Comparison of ENCODE assay signal across 9 mouse cellular contexts in the genomic region with DNA sequence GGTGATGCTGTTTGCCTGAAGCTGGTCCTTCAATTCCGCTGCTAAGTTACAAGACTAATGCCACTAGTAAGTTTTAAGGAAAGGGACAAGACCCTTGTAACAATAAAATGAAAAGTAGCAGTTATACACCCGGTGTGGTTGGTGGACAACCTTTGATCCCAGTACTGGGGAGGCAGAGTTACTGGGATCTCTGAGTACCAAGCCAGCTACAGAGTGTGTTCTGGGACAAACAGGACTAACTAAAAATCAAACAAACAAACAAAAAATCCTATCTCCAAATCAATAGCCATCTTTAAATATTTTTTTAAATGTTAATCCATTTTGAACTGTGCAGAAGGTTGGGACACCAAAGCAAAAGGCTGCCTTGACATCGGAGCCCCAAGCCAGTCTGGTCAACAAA. TPM values are rescaled to one million over a fixed set of nuclear protein-coding genes. Genes with fewer than 3 reads are reported as not detected.
DNase-seq lines count a peak whose midpoint lies in the region; ATAC-seq and TF ChIP-seq lines count a peak whose summit lies in the region.
"Had no signal": no experiment of that assay in that cellular context is flagged by ENCODE, and none has a peak within 500 bp of the region (broad histone marks: within the 10 kb centered on the region; RNA-seq: fewer than 3 reads in every experiment).

No protein-coding gene starts in this region.

- WGBS in lung, embryonic 15.5 days, result 58% methylated on average over 3 of the region's 3 CpGs
- WGBS in forebrain, postnatal 0 days, result 54% methylated on average over 3 of the region's 3 CpGs
- 71% methylated on average over 3 of the region's 3 CpGs for WGBS in limb, embryonic 15.5 days
- 80% methylated on average over 3 of the region's 3 CpGs for WGBS in stomach, embryonic 14.5 days

- 0 out of 2 replicates have a peak overlapping the region, but pooled peaks have one; percentile 43 for H3K9ac ChIP-seq in lung, embryonic 15.5 days
- 0 out of 2 replicates have a peak overlapping the region, but pooled peaks have one; percentile 58 for H3K9ac ChIP-seq in forebrain, postnatal 0 days
- no peak overlapping the region for H3K9ac ChIP-seq in limb, embryonic 15.5 days
- H3K9ac ChIP-seq in stomach, embryonic 14.5 days (replicated peaks; ENCODE audit: low read depth, low read length), result no peak overlapping the region; the same call in 1 of the 2 replicates

- H3K27ac ChIP-seq in lung, embryonic 15.5 days, result peak overlapping the region; percentile 7; the same call in 1 of the 2 replicates
- 0 out of 2 replicates have a peak overlapping the region, but pooled peaks have one; percentile 15 for H3K27ac ChIP-seq in forebrain, postnatal 0 days (ENCODE audit: low read depth, low read length)
- H3K27ac ChIP-seq in limb, embryonic 15.5 days, result no peak overlapping the region
- H3K27ac ChIP-seq in stomach, embryonic 14.5 days (ENCODE audit: low read length), result no peak overlapping the region

- 0 out of 2 replicates have a peak, but pooled peaks cover 2% of the 10 kb centered on the region for H3K36me3 ChIP-seq in lung, embryonic 15.5 days
- H3K36me3 ChIP-seq in forebrain, postnatal 0 days (ENCODE audit: insufficient read depth), result no peaks in the 10 kb centered on the region
- peaks cover 3% of the 10 kb centered on the region; the same call in 1 of the 2 replicates for H3K36me3 ChIP-seq in limb, embryonic 15.5 days
- no peaks in the 10 kb centered on the region for H3K36me3 ChIP-seq in stomach, embryonic 14.5 days (ENCODE audit: control insufficient read depth, insufficient read depth, low read length)

- H3K27me3 ChIP-seq in lung, embryonic 15.5 days, result no peaks in the 10 kb centered on the region
- no peaks in the 10 kb centered on the region for H3K27me3 ChIP-seq in forebrain, postnatal 0 days (ENCODE audit: insufficient read depth, low read length)
- H3K27me3 ChIP-seq in limb, embryonic 15.5 days, result no peaks in the 10 kb centered on the region
- no peaks in the 10 kb centered on the region for H3K27me3 ChIP-seq in stomach, embryonic 14.5 days (ENCODE audit: control insufficient read depth, insufficient read depth, low read length)

- H3K4me2 ChIP-seq in lung, embryonic 15.5 days, result peak overlapping the region; percentile 64
- H3K4me2 ChIP-seq in forebrain, postnatal 0 days (ENCODE audit: low read depth), result peak overlapping the region; percentile 54
- H3K4me2 ChIP-seq in limb, embryonic 15.5 days, result peak overlapping the region; percentile 52
- peak overlapping the region; percentile 46 for H3K4me2 ChIP-seq in stomach, embryonic 14.5 days (replicated peaks; ENCODE audit: low read depth, low read length)

- no peak for DNase-seq in lung, postnatal 36 days
- DNase-seq in forebrain, postnatal 0 days, result no peak
- DNase-seq in ovary, postnatal 10 days (ENCODE audit: low spot score), result no peak
- DNase-seq in urinary bladder, postnatal 14 days (ENCODE audit: low spot score), result no peak

- H3K9me3 ChIP-seq in lung, embryonic 15.5 days, result no peaks in the 10 kb centered on the region
- H3K9me3 ChIP-seq in forebrain, postnatal 0 days (ENCODE audit: low read length), result no peaks in the 10 kb centered on the region
- H3K9me3 ChIP-seq in limb, embryonic 15.5 days, result no peaks in the 10 kb centered on the region
- H3K9me3 ChIP-seq in stomach, embryonic 14.5 days (ENCODE audit: control insufficient read depth, low read depth, low read length), result no peaks in the 10 kb centered on the region

- no peak for TF ChIP-seq CTCF in forebrain, postnatal 0 days (IDR thresholded peaks at IDR 0.05; ENCODE audit: low read depth)

- no peak for ATAC-seq in lung, embryonic 15.5 days (ENCODE audit: borderline replicate concordance, extremely low read depth, low FRiP score, low TSS enrichment)
- no peak for ATAC-seq in forebrain, postnatal 0 days
- ATAC-seq in limb, embryonic 15.5 days (ENCODE audit: insufficient number of reproducible peaks, low FRiP score, low TSS enrichment, low read depth), result no peak
- ATAC-seq in stomach, embryonic 14.5 days (ENCODE audit: insufficient number of reproducible peaks, insufficient read depth, low FRiP score, low read depth), result no peak

- peaks cover 25% of the 10 kb centered on the region for H3K4me1 ChIP-seq in lung, embryonic 15.5 days
- peaks cover 16% of the 10 kb centered on the region for H3K4me1 ChIP-seq in forebrain, postnatal 0 days (ENCODE audit: insufficient read depth)
- peaks cover 16% of the 10 kb centered on the region for H3K4me1 ChIP-seq in limb, embryonic 15.5 days
- H3K4me1 ChIP-seq in stomach, embryonic 14.5 days (ENCODE audit: control insufficient read depth, insufficient read depth, low read length), result peaks cover 2% of the 10 kb centered on the region; the same call in 1 of the 2 replicates

- peak overlapping the region; percentile 52 for H3K4me3 ChIP-seq in lung, embryonic 15.5 days
- peak overlapping the region; percentile 48 for H3K4me3 ChIP-seq in forebrain, postnatal 0 days (ENCODE audit: low read depth, low read length)
- peak overlapping the region; percentile 52 for H3K4me3 ChIP-seq in limb, embryonic 15.5 days
- H3K4me3 ChIP-seq in stomach, embryonic 14.5 days (ENCODE audit: low read depth, low read length), result peak overlapping the region; percentile 43

RNA-seq across cellular contexts. Expression of gene Acot1, which starts 0.9 kb away (rescaled TPM):
- polyA plus RNA-seq in lung, embryonic 15.5 days (2015; fragmentation: Nextera tagmentation; extraction: Ambion mirVana), result 85.5 and 92.8 TPM in 2 replicates
- 79.2 and 87.1 TPM in 2 replicates for total RNA-seq in forebrain, postnatal 0 days (2014; rRNA removed)
- 112 and 119 TPM in 2 replicates for polyA plus RNA-seq in forebrain, postnatal 0 days (2015; fragmentation: Nextera tagmentation; extraction: Ambion mirVana)
- 58.3 and 59.5 TPM in 2 replicates for polyA plus RNA-seq in limb, embryonic 15.5 days (2015; fragmentation: Nextera tagmentation; extraction: Ambion mirVana)
- 44.4 and 48.8 TPM in 2 replicates for polyA plus RNA-seq in stomach, embryonic 14.5 days (2014; fragmentation: Nextera tagmentation; extraction: Ambion mirVana)

RNA-seq across cellular contexts. Expression of gene Acot2, which starts 22.5 kb away (rescaled TPM):
- polyA plus RNA-seq in lung, embryonic 15.5 days (2015; fragmentation: Nextera tagmentation; extraction: Ambion mirVana), result 36.2 and 41.2 TPM in 2 replicates
- total RNA-seq in forebrain, postnatal 0 days (2014; rRNA removed), result 14.8 and 17.5 TPM in 2 replicates
- polyA plus RNA-seq in forebrain, postnatal 0 days (2015; fragmentation: Nextera tagmentation; extraction: Ambion mirVana), result 12.4 and 24.2 TPM in 2 replicates
- polyA plus RNA-seq in limb, embryonic 15.5 days (2015; fragmentation: Nextera tagmentation; extraction: Ambion mirVana), result 26.1 and 26.5 TPM in 2 replicates
- polyA plus RNA-seq in stomach, embryonic 14.5 days (2014; fragmentation: Nextera tagmentation; extraction: Ambion mirVana), result 27.2 and 27.3 TPM in 2 replicates

RNA-seq across cellular contexts. Expression of gene Heatr4, which starts 25.5 kb away (rescaled TPM):
- not detected in 2 replicates for polyA plus RNA-seq in lung, embryonic 15.5 days (2015; fragmentation: Nextera tagmentation; extraction: Ambion mirVana)
- total RNA-seq in forebrain, postnatal 0 days (2014; rRNA removed), result 0.05 and 0.15 TPM in 2 replicates
- 0.04 and 0.05 TPM in 2 replicates for polyA plus RNA-seq in forebrain, postnatal 0 days (2015; fragmentation: Nextera tagmentation; extraction: Ambion mirVana)
- polyA plus RNA-seq in limb, embryonic 15.5 days (2015; fragmentation: Nextera tagmentation; extraction: Ambion mirVana), result not detected in 2 replicates
- 0.10 and 0.11 TPM in 2 replicates for polyA plus RNA-seq in stomach, embryonic 14.5 days (2014; fragmentation: Nextera tagmentation; extraction: Ambion mirVana)
- total RNA-seq: gastrocnemius, postnatal 10 days had no signal
- polyA plus RNA-seq: lung, adult 2 months had no signal

RNA-seq across cellular contexts. Expression of gene Acot4, which starts 28.0 kb away (rescaled TPM):
- polyA plus RNA-seq in lung, embryonic 15.5 days (2015; fragmentation: Nextera tagmentation; extraction: Ambion mirVana), result 0.44 and 0.50 TPM in 2 replicates
- 0.31 and 0.86 TPM in 2 replicates for total RNA-seq in forebrain, postnatal 0 days (2014; rRNA removed)
- 0.77 and 1.1 TPM in 2 replicates for polyA plus RNA-seq in forebrain, postnatal 0 days (2015; fragmentation: Nextera tagmentation; extraction: Ambion mirVana)
- polyA plus RNA-seq in limb, embryonic 15.5 days (2015; fragmentation: Nextera tagmentation; extraction: Ambion mirVana), result 0.17 and 0.37 TPM in 2 replicates
- 0.33 and 0.70 TPM in 2 replicates for polyA plus RNA-seq in stomach, embryonic 14.5 days (2014; fragmentation: Nextera tagmentation; extraction: Ambion mirVana)

RNA-seq across cellular contexts. Expression of gene Gm49366, which starts 28.5 kb away (rescaled TPM):
- polyA plus RNA-seq in lung, embryonic 15.5 days (2015; fragmentation: Nextera tagmentation; extraction: Ambion mirVana), result not detected in 2 replicates
- total RNA-seq in forebrain, postnatal 0 days (2014; rRNA removed), result not detected in 2 replicates
- polyA plus RNA-seq in forebrain, postnatal 0 days (2015; fragmentation: Nextera tagmentation; extraction: Ambion mirVana), result not detected in 2 replicates
- polyA plus RNA-seq in limb, embryonic 15.5 days (2015; fragmentation: Nextera tagmentation; extraction: Ambion mirVana), result not detected in 2 replicates
- not detected in 2 replicates for polyA plus RNA-seq in stomach, embryonic 14.5 days (2014; fragmentation: Nextera tagmentation; extraction: Ambion mirVana)
- total RNA-seq: gastrocnemius, postnatal 10 days had no signal
- polyA plus RNA-seq: lung, adult 2 months had no signal

Comparison
In these comparisons a context has a peak if more than half of its experiments do, and no peak if none do; other contexts are left out.
1. H3K27ac ChIP-seq: peak in lung, embryonic 15.5 days (single experiment) and forebrain, postnatal 0 days (single experiment); none in limb, embryonic 15.5 days (single experiment) and stomach, embryonic 14.5 days (single experiment).
2. H3K9ac ChIP-seq: peak in lung, embryonic 15.5 days (single experiment) and forebrain, postnatal 0 days (single experiment); none in limb, embryonic 15.5 days (single experiment) and stomach, embryonic 14.5 days (single experiment).
3. Peak in every context shown above with its lines, with median percentiles within 50 percentile points of each other: H3K4me2 ChIP-seq and H3K4me3 ChIP-seq.